Mouse (Mus musculus): Measurements from ENCODE around the gene Cyth3. TPM values are rescaled to one million over a fixed set of nuclear protein-coding genes. Genes with fewer than 3 reads are reported as not detected.

The Cyth3 gene
- polyA plus RNA-seq, 1 experiment from 2014 or later: 29.4 TPM

DNA sequence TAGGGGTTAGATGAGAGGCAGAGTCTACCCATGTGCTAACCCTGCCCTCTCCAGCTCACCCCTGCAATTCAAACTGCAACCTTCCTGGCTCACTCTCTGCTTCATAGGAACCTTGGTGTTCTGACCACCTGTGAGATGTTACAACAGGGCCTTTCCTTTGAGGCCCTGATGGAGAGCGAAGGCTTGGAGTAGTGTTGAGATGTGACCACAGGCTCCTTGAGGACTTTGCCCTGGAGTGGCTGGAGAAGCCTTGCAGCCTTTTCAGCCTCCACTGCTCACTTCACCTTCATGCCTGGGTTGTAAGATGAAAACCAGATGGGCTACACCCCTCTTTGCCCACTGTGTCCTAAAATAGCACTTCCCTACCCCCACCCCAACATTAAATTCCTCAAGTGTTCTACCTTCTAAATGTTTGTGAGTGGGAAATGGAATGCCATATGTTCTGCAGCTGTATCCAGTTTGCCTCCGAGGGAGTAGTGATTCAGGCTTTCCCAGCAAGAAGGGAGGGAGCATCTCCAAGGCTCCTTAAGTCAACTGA, 34.5 kb downstream of the Cyth3 start:
- no peak overlapping the region for H3K9ac ChIP-seq (ENCODE audit: low read length)
- no peak overlapping the region for H3K4me2 ChIP-seq (ENCODE audit: low read depth, low read length, severe bottlenecking)
- WGBS: 77% methylated on average over 2 of the region's 2 CpGs
- ATAC-seq (replicated peaks; ENCODE audit: low FRiP score) (no peak), DNase-seq (ENCODE audit: low spot score) (no peak)
- H3K4me3 ChIP-seq (ENCODE audit: low read depth, low read length): no peak overlapping the region
- no peaks in the 10 kb centered on the region for H3K27me3 ChIP-seq (ENCODE audit: control insufficient read depth, insufficient read depth, low read length)
- H3K36me3 ChIP-seq (ENCODE audit: control insufficient read depth, insufficient read depth, low read length): no peaks in the 10 kb centered on the region
- no peaks in the 10 kb centered on the region for H3K9me3 ChIP-seq (ENCODE audit: control insufficient read depth, low read length)
- peaks cover 6% of the 10 kb centered on the region; the same call in 1 of the 2 replicates for H3K4me1 ChIP-seq (replicated peaks; ENCODE audit: control insufficient read depth, insufficient read depth, low read length)
- H3K27ac ChIP-seq (ENCODE audit: low read depth, low read length): no peak overlapping the region

DNA sequence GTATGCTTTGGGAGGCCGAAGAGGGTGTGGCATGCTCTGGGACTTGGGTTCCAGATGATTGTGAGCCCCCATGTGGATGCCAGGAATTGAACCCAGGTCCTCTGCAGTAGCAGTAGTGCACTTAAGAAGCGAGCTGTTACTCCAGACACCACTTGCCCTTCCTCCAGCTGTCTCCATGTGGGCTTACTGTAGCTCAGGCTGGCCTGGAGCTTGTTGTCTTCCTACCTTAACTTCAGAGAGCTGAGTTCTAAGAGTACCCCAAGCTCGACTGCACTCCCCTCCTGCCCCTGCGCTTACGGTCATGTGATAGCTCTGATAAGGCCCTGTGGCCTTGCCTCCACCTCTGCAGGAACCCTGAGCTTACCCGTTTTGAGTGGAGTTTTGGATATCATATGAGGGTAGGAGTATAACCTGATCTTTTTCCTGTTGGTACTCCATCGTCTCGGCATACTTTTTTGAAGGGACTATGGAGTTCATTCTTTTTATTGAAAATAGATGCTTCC, 36.8 kb downstream of the Cyth3 start:
- ATAC-seq (replicated peaks; ENCODE audit: low FRiP score): no peak
- peaks cover 3% of the 10 kb centered on the region; the same call in 1 of the 2 replicates for H3K4me1 ChIP-seq (replicated peaks; ENCODE audit: control insufficient read depth, insufficient read depth, low read length)

DNA sequence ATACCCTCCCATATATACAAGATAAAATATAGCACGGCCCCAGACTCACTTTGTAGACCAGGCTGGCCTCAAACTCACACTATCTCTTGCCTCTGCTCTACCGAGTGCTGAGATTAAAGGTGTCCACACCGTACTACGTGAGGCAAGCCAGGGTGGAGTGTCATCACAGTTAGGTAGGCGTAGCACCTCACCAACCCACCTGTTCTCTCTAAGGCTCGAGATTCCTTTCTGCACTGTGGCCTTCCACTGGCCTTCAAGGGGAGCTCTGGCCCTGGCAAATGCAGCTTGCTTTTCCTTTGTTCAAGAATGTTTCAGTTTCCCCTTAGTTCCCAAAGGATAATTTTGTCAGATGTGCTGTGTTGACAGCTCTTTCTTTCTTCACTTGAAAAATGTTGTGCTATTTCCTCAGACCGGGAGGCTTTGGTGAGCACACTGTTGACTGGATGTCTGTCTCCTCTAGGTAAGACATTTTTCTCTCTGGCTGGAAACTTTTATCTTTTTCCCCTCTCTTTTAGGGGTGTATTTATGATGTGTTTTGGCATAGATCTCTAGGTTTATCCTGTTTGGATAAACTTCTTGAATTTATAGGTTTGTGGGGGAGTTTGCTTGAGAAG, 40.9 kb downstream of the Cyth3 start:
- no peaks in the 10 kb centered on the region for H3K9me3 ChIP-seq (ENCODE audit: control insufficient read depth, low read length)
- H3K4me3 ChIP-seq (ENCODE audit: low read depth, low read length): no peak overlapping the region
- H3K4me1 ChIP-seq (replicated peaks; ENCODE audit: control insufficient read depth, insufficient read depth, low read length): no peaks in the 10 kb centered on the region
- 88% methylated on average over 7 of the region's 7 CpGs for WGBS
- H3K36me3 ChIP-seq (ENCODE audit: control insufficient read depth, insufficient read depth, low read length): no peaks in the 10 kb centered on the region
- no peaks in the 10 kb centered on the region for H3K27me3 ChIP-seq (ENCODE audit: control insufficient read depth, insufficient read depth, low read length)
- H3K9ac ChIP-seq (ENCODE audit: low read length): no peak overlapping the region
- no peak overlapping the region for H3K27ac ChIP-seq (ENCODE audit: low read depth, low read length)
- DNase-seq (ENCODE audit: low spot score) (no peak), ATAC-seq (replicated peaks; ENCODE audit: low FRiP score) (no peak)
- no peak overlapping the region for H3K4me2 ChIP-seq (ENCODE audit: low read depth, low read length, severe bottlenecking)

More for the DNA sequence above, 36.8 kb downstream of the Cyth3 start:
- no peaks in the 10 kb centered on the region for H3K36me3 ChIP-seq (ENCODE audit: control insufficient read depth, insufficient read depth, low read length)
- H3K4me3 ChIP-seq (ENCODE audit: low read depth, low read length): no peak overlapping the region
- no peak for DNase-seq (ENCODE audit: low spot score)
- no peak overlapping the region for H3K27ac ChIP-seq (ENCODE audit: low read depth, low read length)
- no peaks in the 10 kb centered on the region for H3K9me3 ChIP-seq (ENCODE audit: control insufficient read depth, low read length)
- WGBS: 88% methylated on average over 8 of the region's 8 CpGs
- no peak overlapping the region for H3K9ac ChIP-seq (ENCODE audit: low read length)
- no peak overlapping the region for H3K4me2 ChIP-seq (ENCODE audit: low read depth, low read length, severe bottlenecking)
- H3K27me3 ChIP-seq (ENCODE audit: control insufficient read depth, insufficient read depth, low read length): no peaks in the 10 kb centered on the region

DNA sequence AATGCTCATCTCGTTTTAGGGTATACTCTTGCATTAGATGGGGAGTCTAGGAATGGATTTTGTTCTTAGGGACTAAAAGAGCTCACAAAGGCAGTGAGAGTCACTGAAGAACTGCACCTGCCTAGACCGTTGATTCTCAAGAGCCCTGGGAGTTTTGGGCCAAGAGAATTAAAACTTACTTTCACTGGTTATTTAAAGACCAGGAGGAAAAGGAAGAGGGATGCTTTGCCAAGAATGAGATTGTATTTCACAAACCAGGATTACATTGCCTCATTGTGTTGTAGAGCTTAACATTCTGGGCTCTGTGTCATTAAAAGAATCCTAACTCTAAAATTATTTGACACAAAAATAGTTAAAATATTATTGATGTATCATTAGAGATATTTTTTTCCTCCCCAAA, 43.3 kb downstream of the Cyth3 start:
- ATAC-seq (replicated peaks; ENCODE audit: low FRiP score) (no peak), DNase-seq (ENCODE audit: low spot score) (no peak)
- H3K9me3 ChIP-seq (ENCODE audit: control insufficient read depth, low read length): no peaks in the 10 kb centered on the region
- H3K9ac ChIP-seq (ENCODE audit: low read length): no peak overlapping the region
- no peak overlapping the region for H3K4me2 ChIP-seq (ENCODE audit: low read depth, low read length, severe bottlenecking)
- H3K27ac ChIP-seq (ENCODE audit: low read depth, low read length): no peak overlapping the region
- H3K27me3 ChIP-seq (ENCODE audit: control insufficient read depth, insufficient read depth, low read length): no peaks in the 10 kb centered on the region
- H3K4me1 ChIP-seq (replicated peaks; ENCODE audit: control insufficient read depth, insufficient read depth, low read length): no peaks in the 10 kb centered on the region
- no peak overlapping the region for H3K4me3 ChIP-seq (ENCODE audit: low read depth, low read length)
- no peaks in the 10 kb centered on the region for H3K36me3 ChIP-seq (ENCODE audit: control insufficient read depth, insufficient read depth, low read length)
- WGBS: 77% methylated on average over 2 of the region's 2 CpGs

GRCm38 (mm10) chr5:143666015-143666414, 43.8 kb downstream of the Cyth3 start:
- no peak for DNase-seq (ENCODE audit: low spot score)
- Histone ChIP-seq H3K4me3 (ENCODE audit: low read depth, low read length) (no peak overlapping the region), H3K9me3 (ENCODE audit: control insufficient read depth, low read length) (no peaks in the 10 kb centered on the region), H3K4me2 (ENCODE audit: low read depth, low read length, severe bottlenecking) (no peak overlapping the region), H3K4me1 (replicated peaks; ENCODE audit: control insufficient read depth, insufficient read depth, low read length) (no peaks in the 10 kb centered on the region), H3K36me3 (ENCODE audit: control insufficient read depth, insufficient read depth, low read length) (no peaks in the 10 kb centered on the region), H3K27ac (ENCODE audit: low read depth, low read length) (no peak overlapping the region), H3K27me3 (ENCODE audit: control insufficient read depth, insufficient read depth, low read length) (no peaks in the 10 kb centered on the region), H3K9ac (ENCODE audit: low read length) (no peak overlapping the region)
- no peak for ATAC-seq (replicated peaks; ENCODE audit: low FRiP score)
- WGBS: 100% methylated on average over 1 of the region's 1 CpGs

DNA sequence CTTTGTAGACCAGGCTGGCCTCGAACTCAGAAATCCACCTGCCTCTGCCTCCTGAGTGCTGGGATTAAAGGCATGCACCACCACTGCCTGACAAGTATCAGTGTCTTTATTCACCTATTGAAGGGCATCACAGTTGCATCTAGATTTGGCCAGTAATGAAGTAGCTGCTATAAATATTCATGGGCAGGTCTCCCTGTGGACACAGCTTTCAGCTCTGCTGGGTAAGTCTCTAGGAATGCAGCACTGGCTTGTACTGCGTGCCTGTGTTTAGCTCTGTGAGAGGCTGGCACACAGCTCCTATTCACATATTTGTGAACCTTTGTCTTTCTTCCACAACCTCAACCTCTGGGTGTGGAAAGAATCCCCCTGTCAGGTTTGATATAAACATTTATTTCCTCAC, 46.6 kb downstream of the Cyth3 start:
- whole genome bisulfite sequencing: 59% methylated on average over 2 of the region's 2 CpGs
- Histone ChIP-seq H3K36me3 (ENCODE audit: control insufficient read depth, insufficient read depth, low read length) (no peaks in the 10 kb centered on the region), H3K27me3 (ENCODE audit: control insufficient read depth, insufficient read depth, low read length) (no peaks in the 10 kb centered on the region), H3K4me1 (replicated peaks; ENCODE audit: control insufficient read depth, insufficient read depth, low read length) (no peaks in the 10 kb centered on the region), H3K4me3 (ENCODE audit: low read depth, low read length) (no peak overlapping the region), H3K9ac (ENCODE audit: low read length) (no peak overlapping the region), H3K9me3 (ENCODE audit: control insufficient read depth, low read length) (no peaks in the 10 kb centered on the region), H3K27ac (ENCODE audit: low read depth, low read length) (no peak overlapping the region), H3K4me2 (ENCODE audit: low read depth, low read length, severe bottlenecking) (no peak overlapping the region)
- DNase-seq (ENCODE audit: low spot score) (no peak), ATAC-seq (replicated peaks; ENCODE audit: low FRiP score) (no peak)

DNA sequence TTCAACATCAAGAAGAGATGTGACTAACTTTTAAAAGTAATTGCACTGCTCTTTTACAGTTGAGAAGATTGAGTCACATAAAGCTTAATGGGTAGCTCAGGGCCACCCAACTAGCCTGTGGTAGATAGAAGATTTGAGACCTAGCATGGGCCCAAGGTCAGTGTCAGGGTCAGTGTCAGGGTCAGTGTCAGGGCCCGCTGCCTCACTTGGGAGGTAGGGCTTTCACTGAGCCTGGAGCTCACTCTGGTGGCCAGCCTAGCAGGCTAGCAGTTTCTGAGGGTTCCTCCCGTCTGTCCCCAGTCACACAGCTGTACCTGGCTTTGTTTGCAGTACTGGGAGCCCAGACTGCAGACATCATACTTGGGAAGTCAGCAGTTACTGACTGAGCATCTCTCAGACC, 47.1 kb downstream of the Cyth3 start:
- no peaks in the 10 kb centered on the region for H3K9me3 ChIP-seq (ENCODE audit: control insufficient read depth, low read length)
- H3K27ac ChIP-seq (ENCODE audit: low read depth, low read length): no peak overlapping the region
- H3K4me2 ChIP-seq (ENCODE audit: low read depth, low read length, severe bottlenecking): no peak overlapping the region
- no peak overlapping the region for H3K4me3 ChIP-seq (ENCODE audit: low read depth, low read length)
- ATAC-seq (replicated peaks; ENCODE audit: low FRiP score): no peak
- H3K9ac ChIP-seq (ENCODE audit: low read length): no peak overlapping the region
- H3K4me1 ChIP-seq (replicated peaks; ENCODE audit: control insufficient read depth, insufficient read depth, low read length): no peaks in the 10 kb centered on the region
- 41% methylated on average over 2 of the region's 2 CpGs for WGBS
- H3K36me3 ChIP-seq (ENCODE audit: control insufficient read depth, insufficient read depth, low read length): no peaks in the 10 kb centered on the region
- H3K27me3 ChIP-seq (ENCODE audit: control insufficient read depth, insufficient read depth, low read length): no peaks in the 10 kb centered on the region
- DNase-seq (ENCODE audit: low spot score): no peak

- DNase-seq (ENCODE audit: low spot score): no peak
- Histone ChIP-seq H3K9ac (ENCODE audit: low read length) (no peak overlapping the region), H3K4me3 (ENCODE audit: low read depth, low read length) (no peak overlapping the region)
Measured at GRCm38 (mm10) chr5:143669839-143670238, 47.6 kb downstream of the Cyth3 start.

More at GRCm38 (mm10) chr5:143669839-143670238, 47.6 kb downstream of the Cyth3 start:
- Histone ChIP-seq H3K4me1 (replicated peaks; ENCODE audit: control insufficient read depth, insufficient read depth, low read length) (no peaks in the 10 kb centered on the region), H3K27me3 (ENCODE audit: control insufficient read depth, insufficient read depth, low read length) (no peaks in the 10 kb centered on the region), H3K36me3 (ENCODE audit: control insufficient read depth, insufficient read depth, low read length) (no peaks in the 10 kb centered on the region), H3K9me3 (ENCODE audit: control insufficient read depth, low read length) (no peaks in the 10 kb centered on the region), H3K27ac (ENCODE audit: low read depth, low read length) (no peak overlapping the region), H3K4me2 (ENCODE audit: low read depth, low read length, severe bottlenecking) (no peak overlapping the region)
- whole genome bisulfite sequencing: 76% methylated on average over 2 of the region's 2 CpGs
- ATAC-seq (replicated peaks; ENCODE audit: low FRiP score): no peak
